Comparison of ENCODE assay signal across 1 mouse cellular context in the genomic region with DNA sequence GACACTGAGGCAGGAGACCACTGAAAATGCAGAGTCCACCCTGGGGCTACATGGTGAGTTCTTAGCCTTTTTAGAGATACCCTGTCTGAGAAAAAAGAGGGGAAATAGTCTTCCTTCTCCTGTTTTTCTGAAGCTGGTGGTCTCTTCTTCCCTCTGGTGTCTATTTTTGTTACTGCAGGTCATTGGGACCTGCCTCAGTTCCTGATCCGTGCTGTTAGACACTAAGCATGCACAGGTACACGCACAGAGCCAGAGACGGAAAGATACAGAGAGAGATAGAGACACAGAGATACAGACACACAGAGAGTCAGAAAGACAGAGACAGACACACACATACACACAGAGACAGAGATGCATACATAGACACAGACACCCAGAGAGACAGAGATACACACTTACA.
A peak's percentile ranks its signal among the peaks of the same experiment; 100 is the strongest.
TF ChIP-seq lines count a peak whose summit lies in the region.

No protein-coding gene starts in this region.

TF ChIP-seq in ES-E14, 5 proteins besides CTCF, POLR2A, EP300 and RAD21:
- TF ChIP-seq ZC3H11A (IDR thresholded peaks at IDR 0.05; ENCODE audit: borderline replicate concordance, low read depth, low read length) (peak; percentile 66; the same call in 1 of the 2 replicates), HCFC1 (IDR thresholded peaks at IDR 0.05; ENCODE audit: borderline replicate concordance, insufficient read depth, low read length) (no peak), MAFK (IDR thresholded peaks at IDR 0.05; ENCODE audit: insufficient read depth, low read depth, low read length) (no peak), CHD2 (IDR thresholded peaks at IDR 0.05; ENCODE audit: low read depth, low read length) (no peak)
